Comparison of ENCODE assay signal across 11 mouse cellular contexts in genomic region chr7:137267441-137267840, GRCm38 (mm10). TPM values are rescaled to one million over a fixed set of nuclear protein-coding genes. Genes with fewer than 3 reads are reported as not detected.
A peak's percentile ranks its signal among the peaks of the same experiment; 100 is the strongest.
DNase-seq lines count a peak whose midpoint lies in the region; ATAC-seq and TF ChIP-seq lines count a peak whose summit lies in the region.
"Had no signal": no experiment of that assay in that cellular context is flagged by ENCODE, and none has a peak within 500 bp of the region (broad histone marks: within the 10 kb centered on the region; RNA-seq: fewer than 3 reads in every experiment).

No protein-coding gene starts in this region.

- no peak overlapping the region for H3K9ac ChIP-seq in forebrain, embryonic 16.5 days (replicated peaks; ENCODE audit: low read depth, low read length)
- no peak overlapping the region for H3K9ac ChIP-seq in forebrain, embryonic 11.5 days (ENCODE audit: low read length)
- no peak overlapping the region for H3K9ac ChIP-seq in stomach, embryonic 14.5 days (replicated peaks; ENCODE audit: low read depth, low read length)
- H3K9ac ChIP-seq in stomach, postnatal 0 days (ENCODE audit: low read length) = no peak overlapping the region
- H3K9ac ChIP-seq in limb, embryonic 12.5 days (replicated peaks) = no peak overlapping the region; the same call in 1 of the 2 replicates
- H3K9ac ChIP-seq: heart, embryonic 13.5 days had no signal

- H3K4me3 ChIP-seq in forebrain, embryonic 16.5 days (replicated peaks; ENCODE audit: low read length) = no peak overlapping the region
- H3K4me3 ChIP-seq in forebrain, embryonic 11.5 days (ENCODE audit: low read depth, low read length) = no peak overlapping the region
- no peak overlapping the region for H3K4me3 ChIP-seq in stomach, embryonic 14.5 days (ENCODE audit: low read depth, low read length)
- H3K4me3 ChIP-seq in stomach, postnatal 0 days (ENCODE audit: low read depth, low read length) = no peak overlapping the region
- no peak overlapping the region for H3K4me3 ChIP-seq in limb, embryonic 12.5 days (replicated peaks)

- no peak overlapping the region for H3K4me2 ChIP-seq in forebrain, embryonic 16.5 days (ENCODE audit: low read length)
- no peak overlapping the region for H3K4me2 ChIP-seq in forebrain, embryonic 11.5 days (ENCODE audit: low read depth, low read length, severe bottlenecking)
- no peak overlapping the region for H3K4me2 ChIP-seq in stomach, embryonic 14.5 days (replicated peaks; ENCODE audit: low read depth, low read length)
- no peak overlapping the region for H3K4me2 ChIP-seq in stomach, postnatal 0 days (replicated peaks; ENCODE audit: low read depth)
- no peak overlapping the region; the same call in 1 of the 2 replicates for H3K4me2 ChIP-seq in limb, embryonic 12.5 days

- TF ChIP-seq EP300 in stomach, postnatal 0 days (optimal IDR thresholded peaks at IDR 0.05) = no peak

- H3K4me1 ChIP-seq in forebrain, embryonic 16.5 days (replicated peaks; ENCODE audit: control insufficient read depth, insufficient read depth, low read length) = peaks cover 5% of the 10 kb centered on the region; the same call in 1 of the 2 replicates
- H3K4me1 ChIP-seq in forebrain, embryonic 11.5 days (replicated peaks; ENCODE audit: control insufficient read depth, insufficient read depth, low read length) = peaks cover 15% of the 10 kb centered on the region; the same call in 1 of the 2 replicates
- 0 out of 2 replicates have a peak, but pooled peaks cover 5% of the 10 kb centered on the region for H3K4me1 ChIP-seq in stomach, embryonic 14.5 days (ENCODE audit: control insufficient read depth, insufficient read depth, low read length)
- no peaks in the 10 kb centered on the region for H3K4me1 ChIP-seq in stomach, postnatal 0 days (replicated peaks; ENCODE audit: control insufficient read depth, insufficient read depth)
- peaks cover 69% of the 10 kb centered on the region for H3K4me1 ChIP-seq in limb, embryonic 12.5 days (replicated peaks)

- peak; percentile 31; the same call in 1 of the 2 replicates for ATAC-seq in forebrain, embryonic 16.5 days
- no peak for ATAC-seq in forebrain, embryonic 11.5 days (replicated peaks; ENCODE audit: low FRiP score)
- 0 out of 2 replicates have a peak, but pooled peaks have one; percentile 49 for ATAC-seq in stomach, embryonic 14.5 days (ENCODE audit: insufficient number of reproducible peaks, insufficient read depth, low FRiP score, low read depth)
- ATAC-seq in stomach, postnatal 0 days (ENCODE audit: low FRiP score, low TSS enrichment) = no peak; the same call in 1 of the 2 replicates
- ATAC-seq in limb, embryonic 12.5 days (ENCODE audit: insufficient number of reproducible peaks, insufficient read depth, low FRiP score, low TSS enrichment, low read depth) = no peak
- ATAC-seq: Patski had no signal

- DNase-seq in forebrain, embryonic 11.5 days (ENCODE audit: low spot score) = no peak
- no peak for DNase-seq in stomach, postnatal 0 days (ENCODE audit: low spot score)
- DNase-seq in embryo, embryonic 11 days = no peak
- DNase-seq in urinary bladder, postnatal 10 days (ENCODE audit: low spot score) = no peak
- DNase-seq in c-Kit-positive CD71-positive TER-119-positive erythroid progenitor cells, embryonic 14.5 days (ENCODE audit: low spot score) = no peak
- DNase-seq: lung, adult 2 months had no signal

- no peaks in the 10 kb centered on the region for H3K36me3 ChIP-seq in forebrain, embryonic 16.5 days (ENCODE audit: control insufficient read depth, insufficient read depth)
- no peaks in the 10 kb centered on the region for H3K36me3 ChIP-seq in forebrain, embryonic 11.5 days (ENCODE audit: control insufficient read depth, insufficient read depth, low read length)
- no peaks in the 10 kb centered on the region for H3K36me3 ChIP-seq in stomach, embryonic 14.5 days (ENCODE audit: control insufficient read depth, insufficient read depth, low read length)
- no peaks in the 10 kb centered on the region for H3K36me3 ChIP-seq in stomach, postnatal 0 days (ENCODE audit: control insufficient read depth, insufficient read depth, low read length)
- H3K36me3 ChIP-seq in limb, embryonic 12.5 days = peaks cover 5% of the 10 kb centered on the region; the same call in 1 of the 2 replicates
- H3K36me3 ChIP-seq: heart, embryonic 13.5 days had no signal

- no peaks in the 10 kb centered on the region for H3K9me3 ChIP-seq in forebrain, embryonic 16.5 days (ENCODE audit: control insufficient read depth, low read length)
- no peaks in the 10 kb centered on the region for H3K9me3 ChIP-seq in forebrain, embryonic 11.5 days (ENCODE audit: control insufficient read depth, low read length)
- H3K9me3 ChIP-seq in stomach, embryonic 14.5 days (ENCODE audit: control insufficient read depth, low read depth, low read length) = no peaks in the 10 kb centered on the region
- H3K9me3 ChIP-seq in stomach, postnatal 0 days (ENCODE audit: control insufficient read depth, low read length) = no peaks in the 10 kb centered on the region
- H3K9me3 ChIP-seq in limb, embryonic 12.5 days = no peaks in the 10 kb centered on the region
- H3K9me3 ChIP-seq: heart, embryonic 13.5 days had no signal

- WGBS in forebrain, embryonic 16.5 days = 69% methylated on average over 9 of the region's 9 CpGs
- 79% methylated on average over 9 of the region's 9 CpGs for WGBS in forebrain, embryonic 11.5 days
- 73% methylated on average over 9 of the region's 9 CpGs for WGBS in stomach, embryonic 14.5 days
- WGBS in stomach, postnatal 0 days = 60% methylated on average over 9 of the region's 9 CpGs
- 66% methylated on average over 9 of the region's 9 CpGs for WGBS in limb, embryonic 12.5 days

- peaks cover 64% of the 10 kb centered on the region for H3K27me3 ChIP-seq in forebrain, embryonic 16.5 days (replicated peaks; ENCODE audit: control insufficient read depth, insufficient read depth, low read length)
- H3K27me3 ChIP-seq in forebrain, embryonic 11.5 days (ENCODE audit: control insufficient read depth, insufficient read depth, low read length) = peaks cover 5% of the 10 kb centered on the region
- H3K27me3 ChIP-seq in stomach, embryonic 14.5 days (ENCODE audit: control insufficient read depth, insufficient read depth, low read length) = peaks cover 4% of the 10 kb centered on the region; the same call in 1 of the 2 replicates
- H3K27me3 ChIP-seq in stomach, postnatal 0 days (ENCODE audit: control insufficient read depth, insufficient read depth, low read length) = no peaks in the 10 kb centered on the region
- peaks cover 11% of the 10 kb centered on the region for H3K27me3 ChIP-seq in limb, embryonic 12.5 days

- TF ChIP-seq CTCF in stomach, postnatal 0 days (IDR thresholded peaks at IDR 0.05; ENCODE audit: low read depth) = no peak

- no peak overlapping the region for H3K27ac ChIP-seq in forebrain, embryonic 16.5 days (ENCODE audit: low read length)
- no peak overlapping the region for H3K27ac ChIP-seq in forebrain, embryonic 11.5 days (ENCODE audit: low read depth, low read length)
- no peak overlapping the region for H3K27ac ChIP-seq in stomach, embryonic 14.5 days (ENCODE audit: low read length)
- no peak overlapping the region for H3K27ac ChIP-seq in stomach, postnatal 0 days (replicated peaks)
- peak overlapping the region; percentile 87; the same call in 1 of the 2 replicates for H3K27ac ChIP-seq in limb, embryonic 12.5 days
- H3K27ac ChIP-seq: heart, embryonic 13.5 days had no signal

RNA-seq across cellular contexts. Expression of gene Ebf3, which starts 46.8 kb away (rescaled TPM):
- polyA plus RNA-seq in forebrain, embryonic 16.5 days (2015; fragmentation: Nextera tagmentation; extraction: Ambion mirVana) = 0.72 and 0.73 TPM in 2 replicates
- polyA plus RNA-seq in forebrain, embryonic 11.5 days (2014; fragmentation: Nextera tagmentation; extraction: Ambion mirVana) = 2.9 and 3.6 TPM in 2 replicates
- polyA plus RNA-seq in stomach, embryonic 14.5 days (2014; fragmentation: Nextera tagmentation; extraction: Ambion mirVana) = 1.6 and 1.9 TPM in 2 replicates
- polyA plus RNA-seq in stomach, postnatal 0 days (2015; fragmentation: Nextera tagmentation; extraction: Ambion mirVana) = 0.58 and 0.65 TPM in 2 replicates
- 16.9 and 17.6 TPM in 2 replicates for polyA plus RNA-seq in limb, embryonic 12.5 days (2016; fragmentation: Nextera tagmentation; extraction: Ambion mirVana)

Comparison
In these comparisons a context has a peak if more than half of its experiments do, and no peak if none do; other contexts are left out.
1. ATAC-seq: peak in forebrain, embryonic 16.5 days (single experiment) and stomach, embryonic 14.5 days (single experiment); none in forebrain, embryonic 11.5 days (single experiment), stomach, postnatal 0 days (single experiment) and limb, embryonic 12.5 days (single experiment).